Mouse (Mus musculus) skeletal muscle tissue, adult 2 months (tissue): Measurements from ENCODE around the gene Map3k20.

Experiments used
- DNase-seq: peaks from one replicate; pipeline ENCODE4 v3.0.0-alpha.2; 2012; ENCODE audit warnings: low read depth, low spot score

The Map3k20 gene

GRCm38 (mm10) chr2:72416095-72417080 lies 131.0 kb downstream of the Map3k20 start:
- DNase-seq: no peak

GRCm38 (mm10) chr2:72420561-72420960 lies 135.1 kb downstream of the Map3k20 start:
- DNase-seq: no peak

GRCm38 (mm10) chr2:72424656-72425055 lies 139.2 kb downstream of the Map3k20 start:
- peak; percentile 60 for DNase-seq

GRCm38 (mm10) chr2:72426776-72427175 lies 141.3 kb downstream of the Map3k20 start:
- no peak for DNase-seq

- DNase-seq: no peak
Measured at GRCm38 (mm10) chr2:72427288-72427687, 141.9 kb downstream of the Map3k20 start.

- no peak for DNase-seq
Measured at GRCm38 (mm10) chr2:72438941-72439533, 153.6 kb downstream of the Map3k20 start.

GRCm38 (mm10) chr2:72441010-72441409 lies 155.6 kb downstream of the Map3k20 start:
- DNase-seq: no peak

- peak; percentile 3 for DNase-seq
Measured at GRCm38 (mm10) chr2:72442825-72443224, 157.4 kb downstream of the Map3k20 start.

GRCm38 (mm10) chr2:72443960-72444359 lies 158.5 kb downstream of the Map3k20 start:
- DNase-seq: no peak

- no peak for DNase-seq
Measured at GRCm38 (mm10) chr2:72446106-72446505, 160.7 kb downstream of the Map3k20 start.

- no peak for DNase-seq
Measured at GRCm38 (mm10) chr2:72446615-72447014, 161.2 kb downstream of the Map3k20 start.

GRCm38 (mm10) chr2:72453563-72453962 lies 168.1 kb downstream of the Map3k20 start:
- no peak for DNase-seq

GRCm38 (mm10) chr2:72456189-72456588 lies 170.8 kb downstream of the Map3k20 start:
- DNase-seq: no peak

- no peak for DNase-seq
Measured at GRCm38 (mm10) chr2:72464376-72465014, 179.1 kb downstream of the Map3k20 start.

GRCm38 (mm10) chr2:72467604-72468003 lies 182.2 kb downstream of the Map3k20 start:
- no peak for DNase-seq

GRCm38 (mm10) chr2:72471415-72472070 lies 186.1 kb downstream of the Map3k20 start:
- DNase-seq: no peak

- DNase-seq: no peak
Measured at GRCm38 (mm10) chr2:72474531-72475287, 189.3 kb downstream of the Map3k20 start.

- no peak for DNase-seq
Measured at GRCm38 (mm10) chr2:72475423-72475796, 190.0 kb downstream of the Map3k20 start.

GRCm38 (mm10) chr2:72475797-72476485 lies 190.5 kb downstream of the Map3k20 start, which contains the start of gene Cdca7:
Cdca7 (plus strand) TSS chr2:72476159.
- DNase-seq: peak; percentile 19

GRCm38 (mm10) chr2:72476486-72477211 lies 191.2 kb downstream of the Map3k20 start:
- DNase-seq: no peak
